Mouse (Mus musculus) cortical plate, adult 2 months (tissue): ENCODE measurements around the gene Supv3l1.

Source experiments
- CTCF ChIP-seq: fragments of 200-500 bp; IDR thresholded peaks from 2 replicates; pipeline ENCODE4 v1.5.1; 2011; ENCODE audit warnings: mild to moderate bottlenecking, control low read depth, low read length; ENCODE audit not compliant: insufficient read depth; ENCODE audit errors: extremely low read depth
- POLR2A ChIP-seq: fragments of 200-500 bp; IDR thresholded peaks from 2 replicates; pipeline ENCODE4 v1.6.1; 2011; ENCODE audit warnings: mild to moderate bottlenecking, low read length, control low read depth; ENCODE audit not compliant: insufficient read depth; ENCODE audit errors: extremely low read depth

GRCm38 (mm10) chr10:62401641-62402111, 47.9 kb downstream of the Supv3l1 start:
- no peak for TF ChIP-seq CTCF
- TF ChIP-seq POLR2A, result no peak
